Mouse (Mus musculus): Measurements from ENCODE around the gene Slc5a4a. TPM values are rescaled to one million over a fixed set of nuclear protein-coding genes. Genes with fewer than 3 reads are reported as not detected.

The Slc5a4a gene
- total and polyA plus RNA-seq, 2 experiments from 2014 or later, result not detected

DNA sequence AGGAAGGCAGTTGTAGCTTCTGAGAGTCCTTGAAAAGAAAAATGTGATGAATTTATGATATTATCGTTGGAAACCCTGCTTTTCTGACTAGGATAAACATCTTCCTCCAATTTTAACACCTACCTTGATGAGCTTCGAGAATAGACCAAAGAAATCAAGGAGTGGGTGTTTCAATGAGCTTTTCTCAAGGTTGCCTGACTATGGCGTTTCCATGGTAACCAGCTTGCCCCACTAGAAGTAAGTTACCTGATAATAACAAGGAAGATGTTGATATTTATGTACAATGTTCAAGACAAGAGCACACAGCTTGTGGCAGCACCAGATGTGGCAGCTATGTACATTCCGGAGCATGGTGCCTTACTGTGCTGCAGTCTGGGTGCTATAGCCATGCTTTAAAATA lies 14.7 kb upstream of the Slc5a4a start:
- no peaks in the 10 kb centered on the region for H3K4me1 ChIP-seq (ENCODE audit: control insufficient read depth, insufficient read depth)
- no peaks in the 10 kb centered on the region for H3K27me3 ChIP-seq (ENCODE audit: control insufficient read depth, insufficient read depth, low read length)
- no peak for DNase-seq (ENCODE audit: low spot score)
- TF ChIP-seq EP300 (IDR thresholded peaks at IDR 0.05; ENCODE audit: low read depth) (no peak), CTCF (IDR thresholded peaks at IDR 0.05; ENCODE audit: low read depth) (no peak)
- H3K9ac ChIP-seq (replicated peaks; ENCODE audit: low read depth, low read length), result no peak overlapping the region
- no peak overlapping the region for H3K27ac ChIP-seq (ENCODE audit: low read depth)
- 60% methylated on average over 4 of the region's 4 CpGs for WGBS
- H3K4me3 ChIP-seq (ENCODE audit: low read depth, low read length), result no peak overlapping the region
- no peaks in the 10 kb centered on the region for H3K9me3 ChIP-seq (replicated peaks; ENCODE audit: control insufficient read depth, low read length)
- no peak for ATAC-seq (ENCODE audit: insufficient read depth, low read depth)
- H3K4me2 ChIP-seq (ENCODE audit: low read depth, low read length), result no peak overlapping the region
- no peaks in the 10 kb centered on the region for H3K36me3 ChIP-seq (replicated peaks; ENCODE audit: control insufficient read depth, insufficient read depth, low read length)

- Histone ChIP-seq H3K4me1 (ENCODE audit: control insufficient read depth, insufficient read depth) (no peaks in the 10 kb centered on the region), H3K27ac (ENCODE audit: low read depth) (no peak overlapping the region), H3K9me3 (replicated peaks; ENCODE audit: control insufficient read depth, low read length) (no peaks in the 10 kb centered on the region), H3K27me3 (ENCODE audit: control insufficient read depth, insufficient read depth, low read length) (no peaks in the 10 kb centered on the region), H3K4me3 (ENCODE audit: low read depth, low read length) (no peak overlapping the region), H3K9ac (replicated peaks; ENCODE audit: low read depth, low read length) (no peak overlapping the region), H3K4me2 (ENCODE audit: low read depth, low read length) (no peak overlapping the region), H3K36me3 (replicated peaks; ENCODE audit: control insufficient read depth, insufficient read depth, low read length) (no peaks in the 10 kb centered on the region)
- 71% methylated on average over 2 of the region's 2 CpGs for WGBS
- TF ChIP-seq CTCF (IDR thresholded peaks at IDR 0.05; ENCODE audit: low read depth), result no peak
- TF ChIP-seq EP300 (IDR thresholded peaks at IDR 0.05; ENCODE audit: low read depth), result no peak
- DNase-seq (ENCODE audit: low spot score) (no peak), ATAC-seq (ENCODE audit: insufficient read depth, low read depth) (no peak)
Observed at GRCm38 (mm10) chr10:76136318-76136717, 10.9 kb upstream of the Slc5a4a start.

DNA sequence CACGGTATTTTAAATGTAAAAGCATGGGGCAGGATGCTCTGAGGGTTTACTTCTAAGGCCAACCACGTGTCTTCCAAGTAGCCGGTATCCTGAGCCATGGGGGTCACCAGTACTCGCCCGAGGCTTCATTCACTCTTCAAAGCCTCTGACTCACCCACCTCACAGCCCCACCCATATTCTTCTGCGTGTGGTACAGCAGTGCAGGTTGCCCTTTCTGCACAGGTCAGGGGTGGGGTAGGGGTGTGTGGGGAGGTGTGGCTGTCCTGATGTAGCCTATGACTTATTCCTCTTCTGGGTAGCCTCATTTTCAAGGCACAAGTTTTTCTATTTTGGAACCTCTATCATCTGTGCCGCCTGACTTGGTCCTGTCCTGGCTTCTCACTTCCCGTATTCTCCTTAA lies 405 bp upstream of the Slc5a4a start:
- Histone ChIP-seq H3K4me1 (ENCODE audit: control insufficient read depth, insufficient read depth) (no peaks in the 10 kb centered on the region), H3K9me3 (replicated peaks; ENCODE audit: control insufficient read depth, low read length) (no peaks in the 10 kb centered on the region), H3K27me3 (ENCODE audit: control insufficient read depth, insufficient read depth, low read length) (no peaks in the 10 kb centered on the region), H3K4me2 (ENCODE audit: low read depth, low read length) (no peak overlapping the region), H3K9ac (replicated peaks; ENCODE audit: low read depth, low read length) (no peak overlapping the region), H3K4me3 (ENCODE audit: low read depth, low read length) (no peak overlapping the region), H3K27ac (ENCODE audit: low read depth) (no peak overlapping the region), H3K36me3 (replicated peaks; ENCODE audit: control insufficient read depth, insufficient read depth, low read length) (no peaks in the 10 kb centered on the region)
- ATAC-seq (ENCODE audit: insufficient read depth, low read depth) (no peak), DNase-seq (ENCODE audit: low spot score) (no peak)
- TF ChIP-seq EP300 (IDR thresholded peaks at IDR 0.05; ENCODE audit: low read depth), result no peak
- TF ChIP-seq CTCF (IDR thresholded peaks at IDR 0.05; ENCODE audit: low read depth), result no peak
- 59% methylated on average over 8 of the region's 8 CpGs for WGBS

GRCm38 (mm10) chr10:76155911-76156310 lies 8.7 kb downstream of the Slc5a4a start:
- Histone ChIP-seq H3K4me1 (ENCODE audit: control insufficient read depth, insufficient read depth) (no peaks in the 10 kb centered on the region), H3K9me3 (replicated peaks; ENCODE audit: control insufficient read depth, low read length) (no peaks in the 10 kb centered on the region), H3K4me2 (ENCODE audit: low read depth, low read length) (no peak overlapping the region), H3K27ac (ENCODE audit: low read depth) (no peak overlapping the region), H3K9ac (replicated peaks; ENCODE audit: low read depth, low read length) (no peak overlapping the region), H3K36me3 (replicated peaks; ENCODE audit: control insufficient read depth, insufficient read depth, low read length) (no peaks in the 10 kb centered on the region), H3K27me3 (ENCODE audit: control insufficient read depth, insufficient read depth, low read length) (no peaks in the 10 kb centered on the region), H3K4me3 (ENCODE audit: low read depth, low read length) (no peak overlapping the region)
- ATAC-seq (ENCODE audit: insufficient read depth, low read depth) (no peak), DNase-seq (ENCODE audit: low spot score) (no peak)
- 82% methylated on average over 7 of the region's 7 CpGs for WGBS
- TF ChIP-seq CTCF (IDR thresholded peaks at IDR 0.05; ENCODE audit: low read depth) (no peak), EP300 (IDR thresholded peaks at IDR 0.05; ENCODE audit: low read depth) (no peak)

DNA sequence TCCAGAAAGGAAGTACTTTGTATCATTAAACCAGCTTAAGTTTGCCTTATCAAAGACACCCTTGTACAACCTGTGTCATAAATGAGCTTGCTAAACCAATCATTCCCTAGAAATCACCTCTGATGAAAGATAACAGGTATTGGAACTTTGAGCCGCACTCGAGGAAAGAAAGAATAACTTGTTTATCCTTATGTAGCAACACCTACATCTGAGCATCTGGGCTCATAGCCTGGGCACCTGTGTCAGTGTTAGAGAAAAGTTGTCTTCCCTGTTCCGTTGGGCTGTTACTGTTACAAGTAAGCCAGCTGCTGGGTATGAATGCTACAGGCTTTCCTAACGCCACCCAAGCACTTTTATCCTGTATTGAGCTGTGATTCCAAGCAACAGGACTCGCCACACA lies 10.3 kb downstream of the Slc5a4a start:
- H3K4me3 ChIP-seq (ENCODE audit: low read depth, low read length), result no peak overlapping the region
- H3K27me3 ChIP-seq (ENCODE audit: control insufficient read depth, insufficient read depth, low read length), result no peaks in the 10 kb centered on the region
- no peak for ATAC-seq (ENCODE audit: insufficient read depth, low read depth)
- H3K9ac ChIP-seq (replicated peaks; ENCODE audit: low read depth, low read length), result no peak overlapping the region
- H3K36me3 ChIP-seq (replicated peaks; ENCODE audit: control insufficient read depth, insufficient read depth, low read length), result no peaks in the 10 kb centered on the region
- no peak overlapping the region for H3K27ac ChIP-seq (ENCODE audit: low read depth)
- no peak overlapping the region for H3K4me2 ChIP-seq (ENCODE audit: low read depth, low read length)
- 65% methylated on average over 5 of the region's 5 CpGs for WGBS
- no peaks in the 10 kb centered on the region for H3K9me3 ChIP-seq (replicated peaks; ENCODE audit: control insufficient read depth, low read length)
- no peaks in the 10 kb centered on the region for H3K4me1 ChIP-seq (ENCODE audit: control insufficient read depth, insufficient read depth)
- DNase-seq (ENCODE audit: low spot score), result no peak
- TF ChIP-seq EP300 (IDR thresholded peaks at IDR 0.05; ENCODE audit: low read depth) (no peak), CTCF (IDR thresholded peaks at IDR 0.05; ENCODE audit: low read depth) (no peak)

DNA sequence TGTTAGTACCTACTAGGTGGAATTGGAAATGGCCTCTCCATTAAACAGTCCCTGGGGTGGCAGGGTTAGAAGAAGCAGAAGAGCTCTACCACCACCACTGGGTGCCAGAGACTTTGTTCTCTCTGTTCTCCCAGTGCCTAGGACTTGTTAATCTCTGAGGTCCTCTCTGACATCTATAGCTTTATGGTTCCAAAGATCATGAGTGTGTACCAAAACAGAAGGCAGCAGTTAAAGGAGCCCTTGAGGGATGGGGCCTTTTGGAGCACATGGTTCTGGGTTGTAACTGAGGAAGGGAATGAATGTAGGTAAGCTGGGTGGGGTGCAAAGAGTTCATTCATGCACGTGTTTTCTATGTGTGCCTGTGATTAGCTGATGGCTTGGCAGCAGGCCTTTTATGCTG lies 10.8 kb downstream of the Slc5a4a start:
- ATAC-seq (ENCODE audit: insufficient read depth, low read depth) (no peak), DNase-seq (ENCODE audit: low spot score) (no peak)
- Histone ChIP-seq H3K4me1 (ENCODE audit: control insufficient read depth, insufficient read depth) (no peaks in the 10 kb centered on the region), H3K9ac (replicated peaks; ENCODE audit: low read depth, low read length) (no peak overlapping the region), H3K36me3 (replicated peaks; ENCODE audit: control insufficient read depth, insufficient read depth, low read length) (no peaks in the 10 kb centered on the region), H3K27ac (ENCODE audit: low read depth) (no peak overlapping the region), H3K9me3 (replicated peaks; ENCODE audit: control insufficient read depth, low read length) (no peaks in the 10 kb centered on the region), H3K27me3 (ENCODE audit: control insufficient read depth, insufficient read depth, low read length) (no peaks in the 10 kb centered on the region), H3K4me3 (ENCODE audit: low read depth, low read length) (no peak overlapping the region), H3K4me2 (ENCODE audit: low read depth, low read length) (no peak overlapping the region)
- TF ChIP-seq EP300 (IDR thresholded peaks at IDR 0.05; ENCODE audit: low read depth) (no peak), CTCF (IDR thresholded peaks at IDR 0.05; ENCODE audit: low read depth) (no peak)
- WGBS, result 76% methylated on average over 1 of the region's 1 CpGs
